Mouse (Mus musculus) stomach, postnatal 0 days (tissue): ENCODE data around the gene Ehd4. TPM values are rescaled to one million over a fixed set of nuclear protein-coding genes. Genes with fewer than 3 reads are reported as not detected.

ENCODE experiments used
- ATAC-seq: fragments of 200-750 bp; cut with Nextera tagmentation; 2 replicates; pipeline ENCODE4 v1.8.0; 2017; ENCODE audit not compliant: low FRiP score, low TSS enrichment
- DNase-seq: peaks from one replicate; pipeline ENCODE4 v3.0.0-alpha.2; 2016; ENCODE audit warnings: low spot score
- H3K27ac ChIP-seq: fragments of 300-500 bp; sonication (generic); replicated peaks from 2 replicates; pipeline ENCODE4 v1.5.1; 2014; ENCODE audit warnings: mild to moderate bottlenecking, control low read depth
- H3K27me3 ChIP-seq: fragments of 300-500 bp; sonication (generic); 2 replicates; pipeline ENCODE4 v1.6.1; 2014; ENCODE audit warnings: low read length; ENCODE audit not compliant: control insufficient read depth, insufficient read depth
- H3K36me3 ChIP-seq: fragments of 300-500 bp; sonication (generic); 2 replicates; pipeline ENCODE4 v1.6.1; 2014; ENCODE audit warnings: low read length, mixed read lengths; ENCODE audit not compliant: control insufficient read depth, insufficient read depth
- H3K4me1 ChIP-seq: fragments of 300-500 bp; sonication (generic); replicated peaks from 2 replicates; pipeline ENCODE4 v1.6.1; 2014; ENCODE audit warnings: antibody characterized with exemption; ENCODE audit not compliant: control insufficient read depth, insufficient read depth
- H3K4me2 ChIP-seq: fragments of 300-500 bp; sonication (generic); replicated peaks from 2 replicates; pipeline ENCODE4 v1.6.1; 2014; ENCODE audit warnings: low read depth, mild to moderate bottlenecking, control low read depth, moderate library complexity
- H3K4me3 ChIP-seq: fragments of 300-500 bp; sonication (generic); 2 replicates; pipeline ENCODE4 v1.5.1; 2014; ENCODE audit warnings: low read depth, low read length, control low read depth
- H3K9ac ChIP-seq: fragments of 300-500 bp; sonication (generic); 2 replicates; pipeline ENCODE4 v1.6.1; 2014; ENCODE audit warnings: mild to moderate bottlenecking, low read length, control low read depth, mixed read lengths
- H3K9me3 ChIP-seq: fragments of 300-500 bp; sonication (generic); 2 replicates; pipeline ENCODE4 v1.6.1; 2016; ENCODE audit warnings: low read length; ENCODE audit not compliant: control insufficient read depth
- CTCF ChIP-seq: IDR thresholded peaks from 2 replicates; pipeline ENCODE4 v1.5.1; 2016; ENCODE audit warnings: antibody characterized with exemption, low read depth, mild to moderate bottlenecking, moderate library complexity
- EP300 ChIP-seq: optimal IDR thresholded peaks from 2 replicates; pipeline ENCODE3; 2016; ENCODE audit warnings: antibody characterized with exemption
- WGBS: fragments of 180-500 bp; shearing (Covaris S2); extraction: QIAGEN DNeasy Blood & Tissue Kit; methylation state at CpG from one replicate; pipeline ENCODE4 v1.1.7; 2014; 5-methylcytosine and 5-hydroxymethylcytosine counted together
- polyA plus RNA-seq: library from polyadenylated mRNA; unstranded; fragments of >200 nt; fragmentation: Nextera tagmentation; extraction: Ambion mirVana; gene quantifications from 2 replicates; pipeline ENCODE4 v1.2.1, GENCODE M21; 2015

Gene Ehd4
- polyA plus RNA-seq, 1 experiment from 2014 or later: 75.1 TPM

GRCm38 (mm10) chr2:120040991-120041390 lies 113.4 kb downstream of the Ehd4 start:
- no peak for TF ChIP-seq CTCF
- no peak for TF ChIP-seq EP300
- Histone ChIP-seq H3K4me1 (peaks cover 3% of the 10 kb centered on the region; the same call in 1 of the 2 replicates), H3K9ac (no peak overlapping the region), H3K27me3 (no peaks in the 10 kb centered on the region), H3K9me3 (no peaks in the 10 kb centered on the region), H3K4me3 (no peak overlapping the region), H3K4me2 (no peak overlapping the region), H3K27ac (no peak overlapping the region), H3K36me3 (peaks cover 4% of the 10 kb centered on the region)
- WGBS: 77% methylated on average over 5 of the region's 5 CpGs
- no peak for DNase-seq
- ATAC-seq: no peak

Other genes with a start within 250 kb of the Ehd4 start
- gene Mapkbp1, start 181.9 kb downstream of the Ehd4 start, polyA plus RNA-seq: 1.1 and 1.3 TPM in 2 replicates
- gene Jmjd7, start 127.1 kb downstream of the Ehd4 start, polyA plus RNA-seq: 11.3 and 12.7 TPM in 2 replicates
- gene Gm28042, start 127.1 kb downstream of the Ehd4 start, polyA plus RNA-seq: 4.3 and 5.6 TPM in 2 replicates
- gene Pla2g4b, start 121.2 kb downstream of the Ehd4 start, polyA plus RNA-seq: 8.0 and 8.7 TPM in 2 replicates
- gene Pla2g4e, start 90.7 kb upstream of the Ehd4 start, polyA plus RNA-seq: 5.8 TPM in 2 replicates
- gene Pla2g4d, start 134.6 kb upstream of the Ehd4 start, polyA plus RNA-seq: 9.8 and 10.6 TPM in 2 replicates
- 21.9 and 22.7 TPM in 2 replicates for gene Pla2g4f, start 159.6 kb upstream of the Ehd4 start, polyA plus RNA-seq
- 8.4 and 9.2 TPM in 2 replicates for gene Vps39, start 198.5 kb upstream of the Ehd4 start, polyA plus RNA-seq
- gene Ganc, start 249.3 kb upstream of the Ehd4 start, polyA plus RNA-seq: 6.8 and 7.8 TPM in 2 replicates
- gene Tmem87a, start 249.5 kb upstream of the Ehd4 start, polyA plus RNA-seq: 13.3 and 16.4 TPM in 2 replicates